Mouse (Mus musculus): ENCODE results near the gene Frmd5. TPM values are rescaled to one million over a fixed set of nuclear protein-coding genes. Genes with fewer than 3 reads are reported as not detected.
"Not testable (repeated sequence)": the region's sequence is repeated elsewhere in the genome, so short reads cannot be mapped to it uniquely, and the experiment has no call there.

The Frmd5 gene
- polyA plus RNA-seq, 2 experiments: 0.78 to 2.2 TPM

- no peak overlapping the region for H3K4me3 ChIP-seq (replicated peaks; ENCODE audit: low read length)
Observed at GRCm38 (mm10) chr2:121821787-121822186, 14.9 kb upstream of the Frmd5 start.

DNA sequence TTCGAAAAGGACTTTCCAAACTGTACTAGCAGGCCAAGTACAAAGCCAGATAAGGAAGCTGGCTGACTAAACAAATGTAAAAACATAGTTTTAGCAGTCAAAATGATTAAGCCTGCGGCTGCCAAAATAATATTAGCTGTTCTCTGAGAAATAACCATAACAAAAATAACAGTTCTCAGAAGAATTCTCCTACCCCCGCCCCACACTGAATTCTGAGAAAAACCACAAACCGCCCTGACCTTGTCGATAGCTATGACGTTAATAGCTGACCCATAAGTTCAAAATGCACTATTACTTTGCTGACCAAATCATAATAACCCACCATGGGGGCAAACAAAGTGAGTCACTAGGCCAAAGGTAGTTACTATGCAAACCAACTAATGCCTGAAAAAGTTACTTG lies 4.0 kb upstream of the Frmd5 start:
- H3K27me3 ChIP-seq (ENCODE audit: control insufficient read depth, insufficient read depth, low read length): peaks cover 18% of the 10 kb centered on the region; the same call in 1 of the 2 replicates
- H3K36me3 ChIP-seq (ENCODE audit: control insufficient read depth, insufficient read depth, low read length); H3K27ac ChIP-seq (replicated peaks; ENCODE audit: low read depth, low read length); DNase-seq (ENCODE audit: low spot score); H3K4me1 ChIP-seq (ENCODE audit: control insufficient read depth, insufficient read depth, low read length); H3K9ac ChIP-seq (ENCODE audit: low read depth, low read length, severe bottlenecking); ATAC-seq (ENCODE audit: low FRiP score, low read depth); H3K4me3 ChIP-seq (replicated peaks; ENCODE audit: low read length); H3K4me2 ChIP-seq (replicated peaks; ENCODE audit: low read depth, low read length, severe bottlenecking); H3K9me3 ChIP-seq (ENCODE audit: control insufficient read depth, low read length): not testable (repeated sequence)
- WGBS: 82% methylated on average over 6 of the region's 6 CpGs

More at GRCm38 (mm10) chr2:121821787-121822186, 14.9 kb upstream of the Frmd5 start:
- Histone ChIP-seq H3K9me3 (ENCODE audit: control insufficient read depth, low read length) (no peaks in the 10 kb centered on the region), H3K27ac (replicated peaks; ENCODE audit: low read depth, low read length) (no peak overlapping the region), H3K4me2 (replicated peaks; ENCODE audit: low read depth, low read length, severe bottlenecking) (no peak overlapping the region), H3K9ac (ENCODE audit: low read depth, low read length, severe bottlenecking) (no peak overlapping the region), H3K4me1 (ENCODE audit: control insufficient read depth, insufficient read depth, low read length) (no peaks in the 10 kb centered on the region), H3K27me3 (ENCODE audit: control insufficient read depth, insufficient read depth, low read length) (no peaks in the 10 kb centered on the region), H3K36me3 (ENCODE audit: control insufficient read depth, insufficient read depth, low read length) (no peaks in the 10 kb centered on the region)
- DNase-seq (ENCODE audit: low spot score) (no peak), ATAC-seq (ENCODE audit: low FRiP score, low read depth) (no peak)
- TF ChIP-seq POLR2A (IDR thresholded peaks at IDR 0.05; ENCODE audit: borderline replicate concordance, extremely low read depth, insufficient read depth, insufficient read length): no peak
- 92% methylated on average over 7 of the region's 7 CpGs for WGBS

DNA sequence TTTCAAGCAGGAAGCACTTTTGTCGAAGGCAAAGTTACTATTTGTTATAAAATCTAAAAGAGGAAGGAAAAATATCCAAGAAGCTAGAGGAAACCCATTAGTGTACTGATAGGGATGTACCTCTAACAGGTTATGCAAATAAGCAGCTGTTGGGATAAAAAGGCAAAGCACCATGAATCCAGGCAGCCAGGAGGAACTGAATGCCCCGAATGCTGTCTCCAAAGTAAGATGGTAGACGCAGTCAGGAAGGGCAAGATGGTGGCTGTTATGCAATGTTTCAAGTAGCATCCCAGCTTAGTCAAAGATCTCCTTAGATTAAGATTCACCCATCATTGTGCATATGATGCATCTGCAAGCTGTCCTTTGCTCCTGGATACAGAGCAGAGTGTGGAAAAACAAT lies 2.2 kb upstream of the Frmd5 start:
- H3K9ac ChIP-seq (ENCODE audit: low read depth, low read length, severe bottlenecking): no peak overlapping the region
- no peak for ATAC-seq (ENCODE audit: low FRiP score, low read depth)
- WGBS: 79% methylated on average over 3 of the region's 3 CpGs

GRCm38 (mm10) chr2:121806171-121806943 lies 530 bp downstream of the Frmd5 start:
- no peak overlapping the region for H3K27ac ChIP-seq (replicated peaks; ENCODE audit: low read depth, low read length)

More for the DNA sequence above, 2.2 kb upstream of the Frmd5 start:
- Histone ChIP-seq H3K9me3 (ENCODE audit: control insufficient read depth, low read length) (no peaks in the 10 kb centered on the region), H3K4me2 (replicated peaks; ENCODE audit: low read depth, low read length, severe bottlenecking) (no peak overlapping the region), H3K27ac (replicated peaks; ENCODE audit: low read depth, low read length) (no peak overlapping the region), H3K4me3 (replicated peaks; ENCODE audit: low read length) (no peak overlapping the region), H3K4me1 (ENCODE audit: control insufficient read depth, insufficient read depth, low read length) (0 out of 2 replicates have a peak, but pooled peaks cover 5% of the 10 kb centered on the region), H3K36me3 (ENCODE audit: control insufficient read depth, insufficient read depth, low read length) (no peaks in the 10 kb centered on the region), H3K27me3 (ENCODE audit: control insufficient read depth, insufficient read depth, low read length) (peaks cover 23% of the 10 kb centered on the region; the same call in 1 of the 2 replicates)
- no peak for TF ChIP-seq POLR2A (IDR thresholded peaks at IDR 0.05; ENCODE audit: borderline replicate concordance, extremely low read depth, insufficient read depth, insufficient read length)
- no peak for DNase-seq (ENCODE audit: low spot score)

GRCm38 (mm10) chr2:121799051-121799450 lies 7.8 kb downstream of the Frmd5 start:
- Histone ChIP-seq H3K4me3 (replicated peaks; ENCODE audit: low read length) (no peak overlapping the region), H3K27ac (replicated peaks; ENCODE audit: low read depth, low read length) (no peak overlapping the region), H3K4me1 (ENCODE audit: control insufficient read depth, insufficient read depth, low read length) (no peaks in the 10 kb centered on the region), H3K27me3 (ENCODE audit: control insufficient read depth, insufficient read depth, low read length) (no peaks in the 10 kb centered on the region), H3K4me2 (replicated peaks; ENCODE audit: low read depth, low read length, severe bottlenecking) (no peak overlapping the region), H3K9me3 (ENCODE audit: control insufficient read depth, low read length) (no peaks in the 10 kb centered on the region), H3K9ac (ENCODE audit: low read depth, low read length, severe bottlenecking) (no peak overlapping the region), H3K36me3 (ENCODE audit: control insufficient read depth, insufficient read depth, low read length) (no peaks in the 10 kb centered on the region)
- WGBS: 87% methylated on average over 7 of the region's 7 CpGs
- no peak for ATAC-seq (ENCODE audit: low FRiP score, low read depth)
- TF ChIP-seq POLR2A (IDR thresholded peaks at IDR 0.05; ENCODE audit: borderline replicate concordance, extremely low read depth, insufficient read depth, insufficient read length): no peak
- no peak for DNase-seq (ENCODE audit: low spot score)

More at GRCm38 (mm10) chr2:121806171-121806943, 530 bp downstream of the Frmd5 start:
- Histone ChIP-seq H3K4me3 (replicated peaks; ENCODE audit: low read length) (peak overlapping the region; percentile 66), H3K9ac (ENCODE audit: low read depth, low read length, severe bottlenecking) (peak overlapping the region; percentile 50), H3K4me1 (ENCODE audit: control insufficient read depth, insufficient read depth, low read length) (0 out of 2 replicates have a peak, but pooled peaks cover 5% of the 10 kb centered on the region), H3K27me3 (ENCODE audit: control insufficient read depth, insufficient read depth, low read length) (peaks cover 23% of the 10 kb centered on the region; the same call in 1 of the 2 replicates), H3K4me2 (replicated peaks; ENCODE audit: low read depth, low read length, severe bottlenecking) (peak overlapping the region; percentile 76), H3K36me3 (ENCODE audit: control insufficient read depth, insufficient read depth, low read length) (no peaks in the 10 kb centered on the region), H3K9me3 (ENCODE audit: control insufficient read depth, low read length) (no peaks in the 10 kb centered on the region)
- WGBS: under 1% methylated on average over 56 of the region's 90 CpGs
- DNase-seq (ENCODE audit: low spot score) (no peak), ATAC-seq (ENCODE audit: low FRiP score, low read depth) (peak; percentile 80)
- TF ChIP-seq POLR2A (IDR thresholded peaks at IDR 0.05; ENCODE audit: borderline replicate concordance, extremely low read depth, insufficient read depth, insufficient read length): no peak

All from limb, embryonic 14.5 days (tissue).